Mouse (Mus musculus) G1E-ER4 (cell line): ENCODE measurements around the gene Ncbp3. TPM values are rescaled to one million over a fixed set of nuclear protein-coding genes. Genes with fewer than 3 reads are reported as not detected.

Source experiments
- GATA1 ChIP-seq: IDR thresholded peaks from one replicate; pipeline ENCODE4 v1.8.0; 2012; ENCODE audit warnings: low read length, inconsistent platforms
- polyA plus RNA-seq: library from polyadenylated mRNA; stranded (reverse); fragments of >175 nt; gene quantifications from 2 replicates; pipeline ENCODE4 v1.2.3, GENCODE M21; 2012

Gene Ncbp3
- polyA plus RNA-seq, 1 experiment: 12.0 TPM

DNA sequence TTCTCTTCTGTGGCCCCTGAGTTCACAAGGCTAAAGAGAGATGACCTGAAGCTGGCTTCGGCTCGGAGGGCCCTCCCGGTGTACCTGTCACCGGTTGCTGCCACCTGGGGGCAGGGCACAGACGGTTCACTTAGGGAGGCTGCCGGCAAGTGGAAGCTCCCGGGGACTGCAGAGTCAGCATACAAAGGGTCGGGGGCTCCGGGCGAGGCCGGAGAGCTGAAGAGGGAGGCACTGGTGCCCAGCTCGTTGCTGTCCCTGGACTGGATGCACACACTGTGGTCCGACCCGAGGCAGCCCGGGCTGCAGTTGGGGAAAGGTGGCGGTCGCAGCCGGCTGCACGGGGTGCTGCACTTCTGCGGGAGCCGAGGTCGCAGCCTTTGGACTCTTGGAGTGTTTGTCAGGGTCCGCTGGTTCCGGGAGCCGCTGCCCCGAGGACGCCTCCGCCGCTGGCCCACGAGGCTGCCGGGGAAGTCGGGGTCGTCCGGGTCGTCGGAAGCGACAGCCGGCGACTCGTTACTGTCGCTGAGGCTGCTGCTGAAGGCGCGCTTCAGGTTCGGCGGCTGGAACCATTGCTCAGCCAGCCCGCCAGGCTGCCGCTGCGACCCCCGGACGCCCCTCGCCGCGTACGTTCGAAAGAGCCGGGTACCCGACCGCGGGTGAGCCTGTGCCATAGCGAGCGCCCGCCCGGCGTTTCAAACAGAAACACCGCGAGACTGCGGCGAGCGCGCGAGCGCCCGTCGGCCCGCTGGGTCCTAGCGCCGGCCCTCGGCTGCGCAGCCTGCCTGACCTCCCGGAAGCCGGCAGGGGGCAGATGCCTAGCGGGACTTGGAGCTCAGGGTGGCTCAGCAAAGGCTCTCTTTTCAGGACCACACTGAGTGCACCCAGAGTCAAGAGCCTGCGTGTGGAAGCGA lies 90.3 kb downstream of the Ncbp3 start, which contains the start of gene Haspin:
Gene Haspin, minus strand, starts transcription at position 704 of the 911 bp plus-strand sequence.
- no peak for TF ChIP-seq GATA1

Other genes starting within 250 kb of the Ncbp3 start
- gene Atp2a3, start 86.6 kb upstream of the Ncbp3 start, polyA plus RNA-seq: 13.9 and 15.7 TPM in 2 replicates
- gene P2rx1, start 48.7 kb upstream of the Ncbp3 start, polyA plus RNA-seq: 5.8 and 14.4 TPM in 2 replicates
- gene Camkk1, start 28.8 kb upstream of the Ncbp3 start, polyA plus RNA-seq: 3.8 TPM in 2 replicates
- 0.03 TPM in 2 replicates for gene Itgae, start 42.8 kb downstream of the Ncbp3 start, polyA plus RNA-seq
- 26.0 and 32.8 TPM in 2 replicates for gene Haspin, start 90.5 kb downstream of the Ncbp3 start, polyA plus RNA-seq
- not detected in 2 replicates for gene P2rx5, start 112.6 kb downstream of the Ncbp3 start, polyA plus RNA-seq
- 271 and 304 TPM in 2 replicates for gene Emc6, start 129.3 kb downstream of the Ncbp3 start, polyA plus RNA-seq
- gene Tax1bp3, start 129.3 kb downstream of the Ncbp3 start, polyA plus RNA-seq: 2.9 and 7.4 TPM in 2 replicates
- 1.8 and 3.1 TPM in 2 replicates for gene Ctns, start 151.3 kb downstream of the Ncbp3 start, polyA plus RNA-seq
- 1.3 TPM in 2 replicates for gene Shpk, start 151.7 kb downstream of the Ncbp3 start, polyA plus RNA-seq
- gene Trpv1, start 186.5 kb downstream of the Ncbp3 start, polyA plus RNA-seq: not detected in 2 replicates
- gene Trpv3, start 219.6 kb downstream of the Ncbp3 start, polyA plus RNA-seq: not detected in 2 replicates